Mouse (Mus musculus) lung, postnatal 10 days (tissue): ENCODE measurements around the gene Spib.

Experiments
- DNase-seq: peaks from one replicate; pipeline ENCODE4 v3.0.0; 2021

The Spib gene

DNA sequence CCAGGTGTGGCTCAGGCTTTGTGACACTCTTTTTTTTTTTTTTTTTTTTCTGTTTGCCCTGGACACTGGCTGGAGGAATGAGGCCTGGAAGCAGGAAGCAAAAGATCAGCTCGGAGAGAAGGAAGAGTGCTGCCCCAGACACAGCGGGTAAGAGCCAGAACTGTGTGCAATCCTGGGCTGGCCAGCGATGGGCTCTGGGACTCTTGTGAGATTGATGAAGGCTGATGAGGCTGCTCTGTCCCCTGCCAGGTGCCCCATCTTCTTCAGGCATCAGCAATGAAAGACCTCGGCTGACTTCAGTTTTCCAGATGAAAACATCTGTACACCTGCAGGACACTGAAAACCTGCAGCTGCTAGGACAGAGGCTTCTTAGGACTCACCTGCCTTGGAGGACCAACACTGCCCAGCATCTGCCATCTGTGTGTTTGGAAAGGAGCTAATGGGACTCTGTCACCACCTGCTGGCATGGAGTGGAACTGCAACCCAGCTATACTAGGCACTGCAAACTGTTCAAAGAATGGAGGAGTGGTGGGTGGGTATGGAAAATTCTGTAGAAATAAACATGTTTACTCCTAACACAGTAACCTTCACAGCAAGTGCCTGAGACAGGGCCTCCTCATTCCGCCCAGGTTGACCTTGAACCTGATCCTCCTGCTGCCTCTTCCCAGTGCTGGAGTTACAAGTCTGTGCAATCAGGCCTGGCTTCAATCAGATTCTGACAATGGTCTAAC lies 46.9 kb downstream of the Spib start:
- peak; percentile 77 for DNase-seq

DNA sequence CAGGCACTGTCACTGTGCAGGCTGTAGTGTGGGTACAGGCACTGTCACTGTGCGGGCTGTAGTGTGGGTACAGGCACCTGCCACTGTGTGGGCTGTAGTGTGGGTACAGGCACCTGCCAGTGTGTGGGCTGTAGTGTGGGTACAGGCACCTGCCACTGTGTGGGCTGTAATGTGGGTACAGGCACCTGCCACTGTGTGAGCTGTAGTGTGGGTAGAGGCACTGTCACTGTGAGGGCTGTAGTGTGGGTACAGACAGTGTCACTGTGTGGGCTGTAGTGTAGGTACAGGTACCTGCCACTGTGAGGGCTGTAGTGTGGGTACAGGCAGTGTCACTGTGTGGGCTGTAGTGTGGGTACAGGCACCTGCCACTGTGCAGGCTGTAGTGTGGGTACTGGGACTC lies 47.8 kb downstream of the Spib start:
- DNase-seq = no peak

DNA sequence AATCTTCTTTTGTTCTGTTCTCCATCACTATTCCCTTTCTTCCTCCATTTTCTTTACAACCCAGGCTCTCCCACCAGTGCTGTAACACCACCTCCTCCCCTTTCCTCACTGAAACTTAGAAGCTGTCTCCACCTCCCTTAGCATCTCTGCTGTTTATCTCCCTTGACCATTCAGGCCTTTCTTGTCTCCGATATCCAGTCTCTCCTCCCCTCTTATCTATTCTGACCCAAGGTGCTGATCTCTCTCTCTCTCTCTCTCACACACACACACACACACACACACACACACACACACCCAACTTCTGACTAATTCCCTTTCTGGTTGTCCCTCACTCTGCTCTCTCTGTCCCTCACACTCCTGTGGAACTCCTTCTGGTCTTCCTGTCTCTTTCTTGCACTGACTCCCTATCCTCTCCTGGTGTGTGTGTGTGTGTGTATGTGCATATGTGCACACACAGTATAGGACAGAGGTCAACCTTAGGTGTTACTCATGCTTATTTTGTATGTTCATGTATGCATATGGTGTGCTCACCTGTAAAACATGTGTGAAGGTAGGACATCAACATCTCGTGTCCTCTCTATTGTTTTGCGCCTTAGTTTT lies 48.9 kb downstream of the Spib start:
- DNase-seq = no peak
